In the genomic region with DNA sequence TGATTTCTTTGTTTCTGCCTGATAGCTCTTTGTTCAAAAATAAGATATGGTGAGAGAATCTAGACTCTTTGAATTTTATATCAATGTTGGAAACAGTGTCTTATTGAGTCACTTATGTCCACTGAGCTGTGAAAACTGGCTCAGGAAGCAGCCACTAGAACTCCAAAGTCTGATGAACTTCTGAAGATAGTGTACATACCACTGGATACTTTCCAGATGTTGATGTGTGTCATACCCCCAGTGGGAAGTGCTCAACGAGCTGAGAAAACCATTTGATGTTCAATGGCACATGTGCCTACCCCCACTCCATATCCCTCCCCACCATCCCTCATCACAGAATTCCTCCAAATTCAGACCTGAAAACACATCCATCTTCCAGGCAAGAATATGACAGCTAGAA, we compare ENCODE assay signal across 12 mouse cellular contexts.
DNase-seq lines count a peak whose midpoint lies in the region; ATAC-seq and TF ChIP-seq lines count a peak whose summit lies in the region.
"Had no signal": no experiment of that assay in that cellular context is flagged by ENCODE, and none has a peak within 500 bp of the region (broad histone marks: within the 10 kb centered on the region; RNA-seq: fewer than 3 reads in every experiment).

No protein-coding gene starts in this region.

- peaks cover 9% of the 10 kb centered on the region for H3K4me1 ChIP-seq in kidney, postnatal 0 days (replicated peaks; ENCODE audit: insufficient read depth, low read length)
- peaks cover 29% of the 10 kb centered on the region for H3K4me1 ChIP-seq in brown adipose tissue, adult 24 weeks (ENCODE audit: control insufficient read depth, insufficient read depth, insufficient read length, low read length)
- 0 out of 2 replicates have a peak, but pooled peaks cover 9% of the 10 kb centered on the region for H3K4me1 ChIP-seq in limb, embryonic 11.5 days (ENCODE audit: control insufficient read depth, insufficient read depth, low read length)

- H3K27me3 ChIP-seq in kidney, postnatal 0 days (ENCODE audit: insufficient read depth, low read length): no peaks in the 10 kb centered on the region
- H3K27me3 ChIP-seq in limb, embryonic 11.5 days (ENCODE audit: control insufficient read depth, insufficient read depth, low read length): no peaks in the 10 kb centered on the region

- no peak overlapping the region for H3K9ac ChIP-seq in kidney, postnatal 0 days (ENCODE audit: low read depth, low read length)
- no peak overlapping the region for H3K9ac ChIP-seq in limb, embryonic 11.5 days (ENCODE audit: low read length)
- H3K9ac ChIP-seq: forebrain, embryonic 13.5 days had no signal

- no peak for TF ChIP-seq CTCF in kidney, postnatal 0 days (IDR thresholded peaks at IDR 0.05; ENCODE audit: low read depth)

- peak; percentile 68 for DNase-seq in heart, adult 11 months
- DNase-seq in heart, postnatal 10 days: no peak
- peak; percentile 19 for DNase-seq in kidney, postnatal 0 days (ENCODE audit: low spot score)
- DNase-seq in kidney, adult 11 months: no peak
- no peak for DNase-seq in limb, embryonic 11.5 days (ENCODE audit: low spot score)
- DNase-seq in urinary bladder, adult 18-20 months (ENCODE audit: low spot score in 2 of 2): no peak
- DNase-seq in frontal cortex, postnatal 14 days (ENCODE audit: low spot score in 2 of 2): no peak
- DNase-seq: left cerebral cortex, postnatal 4 days had no signal

- H3K36me3 ChIP-seq in kidney, postnatal 0 days (ENCODE audit: insufficient read depth, low read length): no peaks in the 10 kb centered on the region; the same call in 1 of the 2 replicates
- H3K36me3 ChIP-seq in limb, embryonic 11.5 days (ENCODE audit: control insufficient read depth, insufficient read depth, low read length): no peaks in the 10 kb centered on the region
- H3K36me3 ChIP-seq: G1E had no signal

- no peak overlapping the region for H3K4me3 ChIP-seq in kidney, postnatal 0 days (replicated peaks; ENCODE audit: low read depth, low read length)
- no peak overlapping the region for H3K4me3 ChIP-seq in brown adipose tissue, adult 24 weeks (ENCODE audit: insufficient read depth, low read depth, low read length)
- H3K4me3 ChIP-seq in limb, embryonic 11.5 days (ENCODE audit: low read depth, low read length): no peak overlapping the region
- H3K4me3 ChIP-seq: forebrain, embryonic 13.5 days; layer of hippocampus, adult 2 months had no signal

- no peak for ATAC-seq in kidney, postnatal 0 days (replicated peaks; ENCODE audit: low FRiP score, low read depth)
- ATAC-seq in limb, embryonic 11.5 days (ENCODE audit: insufficient number of reproducible peaks, low FRiP score, low TSS enrichment, low read depth): no peak
- ATAC-seq: forebrain, embryonic 13.5 days had no signal

- H3K9me3 ChIP-seq in kidney, postnatal 0 days (replicated peaks; ENCODE audit: low read length): no peaks in the 10 kb centered on the region
- H3K9me3 ChIP-seq in limb, embryonic 11.5 days (ENCODE audit: control insufficient read depth, low read length): no peaks in the 10 kb centered on the region
- H3K9me3 ChIP-seq: forebrain, embryonic 13.5 days; G1E had no signal

- H3K27ac ChIP-seq in kidney, postnatal 0 days: peak overlapping the region; percentile 66
- peak overlapping the region; percentile 97 for H3K27ac ChIP-seq in brown adipose tissue, adult 24 weeks (replicated peaks; ENCODE audit: low read depth, low read length)
- H3K27ac ChIP-seq in limb, embryonic 11.5 days (replicated peaks; ENCODE audit: low read depth, low read length): peak overlapping the region; percentile 8; the same call in 1 of the 2 replicates
- H3K27ac ChIP-seq: forebrain, embryonic 13.5 days had no signal

- no peak overlapping the region for H3K4me2 ChIP-seq in kidney, postnatal 0 days (ENCODE audit: low read length)
- no peak overlapping the region for H3K4me2 ChIP-seq in limb, embryonic 11.5 days (ENCODE audit: low read depth, severe bottlenecking)
- H3K4me2 ChIP-seq: forebrain, embryonic 13.5 days had no signal

- WGBS in kidney, postnatal 0 days: 4% methylated on average over 1 of the region's 1 CpGs
- WGBS in limb, embryonic 11.5 days: 15% methylated on average over 1 of the region's 1 CpGs

- intact Hi-C loops in heart, postnatal 10 days (cut with DNase I): no loop called here

Comparison
In these comparisons a context has a peak if more than half of its experiments do, and no peak if none do; other contexts are left out.
1. DNase-seq: peak in heart, adult 11 months (single experiment) and kidney, postnatal 0 days (single experiment); none in heart, postnatal 10 days (0 of 2), kidney, adult 11 months (single experiment), limb, embryonic 11.5 days (single experiment), urinary bladder, adult 18-20 months (0 of 2) and frontal cortex, postnatal 14 days (0 of 2).
2. H3K27ac ChIP-seq: peak in every context shown above with its lines; median percentile 97 in brown adipose tissue, adult 24 weeks; 66 in kidney, postnatal 0 days; 8 in limb, embryonic 11.5 days.